Mouse (Mus musculus): ENCODE data around the gene Napsa.

GRCm38 (mm10) chr7:44552141-44552908 is 19.9 kb upstream of the Napsa start:
- no peak for TF ChIP-seq CTCF (IDR thresholded peaks at IDR 0.05; ENCODE audit: low read depth)
- no peak for TF ChIP-seq EP300 (optimal IDR thresholded peaks at IDR 0.05)

Data from stomach, postnatal 0 days (tissue).